Mouse (Mus musculus): ENCODE measurements around the gene Il9. TPM values are rescaled to one million over a fixed set of nuclear protein-coding genes. Genes with fewer than 3 reads are reported as not detected.
A peak's percentile ranks its signal among the peaks of the same experiment; 100 is the strongest.

Il9 gene
- polyA plus RNA-seq, 1 experiment: not detected

DNA sequence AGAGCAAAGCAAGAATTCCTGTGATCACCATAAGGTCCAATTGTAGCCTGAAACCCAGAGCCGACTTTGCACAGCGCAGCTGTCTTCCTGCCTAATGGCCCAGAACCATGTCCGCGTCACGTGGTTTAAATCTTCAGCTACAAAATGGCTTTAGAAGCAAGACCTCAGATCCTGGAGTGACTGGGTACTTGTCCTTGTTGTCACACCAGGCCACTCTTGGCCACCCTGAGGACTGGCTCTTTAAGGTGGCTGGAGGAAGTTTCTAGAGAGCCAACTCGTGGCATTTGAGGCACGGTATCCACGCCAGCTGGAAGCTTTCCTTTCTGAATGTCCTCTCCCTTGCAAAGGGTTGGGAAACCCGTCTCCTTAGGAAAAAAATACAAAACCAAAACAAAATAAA lies 10.1 kb downstream of the Il9 start:
- no peak overlapping the region for H3K4me2 ChIP-seq (ENCODE audit: low read depth)
- H3K27me3 ChIP-seq (ENCODE audit: control insufficient read depth, insufficient read depth, insufficient read length): peaks cover 7% of the 10 kb centered on the region
- H3K79me2 ChIP-seq (ENCODE audit: control insufficient read depth, insufficient read depth): no peaks in the 10 kb centered on the region
- peak in 1 of 3 experiments; percentile 28 for TF ChIP-seq MYOD1 (IDR thresholded peaks at IDR 0.05; ENCODE audit: control insufficient read depth in 1 of 3, insufficient read length in 2 of 3, low read depth in 2 of 3)
- no peak for TF ChIP-seq POLR2A (IDR thresholded peaks at IDR 0.05; ENCODE audit: insufficient read length, low read depth)
- no peak overlapping the region for H3K4me3 ChIP-seq
- no peak overlapping the region for H3ac ChIP-seq (ENCODE audit: control insufficient read depth, insufficient read length)
- H3K36me3 ChIP-seq (ENCODE audit: control insufficient read depth, insufficient read depth): no peaks in the 10 kb centered on the region

DNA sequence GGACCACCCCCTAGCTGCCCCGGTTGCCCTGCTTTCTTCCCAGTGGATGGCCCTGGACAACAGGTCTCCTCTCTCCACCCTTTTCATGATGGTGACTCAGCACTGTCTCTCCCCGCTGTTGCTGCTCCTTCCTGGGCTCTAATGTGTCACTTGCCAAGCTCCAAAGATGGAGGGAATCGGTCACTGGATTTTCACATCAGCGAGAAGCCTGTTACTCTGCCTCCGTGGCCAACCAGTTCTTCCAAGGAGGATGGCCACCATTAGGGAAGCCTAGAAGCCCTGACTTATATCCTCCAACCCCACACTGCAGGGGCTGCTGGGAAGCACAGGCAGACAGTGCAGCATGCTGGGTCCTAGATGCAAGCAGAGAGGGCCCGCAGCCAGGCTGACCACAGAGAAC lies 10.8 kb downstream of the Il9 start:
- Histone ChIP-seq H3K4me3 (no peak overlapping the region), H3K27me3 (ENCODE audit: control insufficient read depth, insufficient read depth, insufficient read length) (peaks cover 7% of the 10 kb centered on the region), H3K36me3 (ENCODE audit: control insufficient read depth, insufficient read depth) (no peaks in the 10 kb centered on the region), H3K4me2 (ENCODE audit: low read depth) (no peak overlapping the region), H3ac (ENCODE audit: control insufficient read depth, insufficient read length) (no peak overlapping the region), H3K79me2 (ENCODE audit: control insufficient read depth, insufficient read depth) (no peaks in the 10 kb centered on the region)
- no peak for TF ChIP-seq POLR2AphosphoS2 (IDR thresholded peaks at IDR 0.05; ENCODE audit: insufficient read length, low read depth)

DNA sequence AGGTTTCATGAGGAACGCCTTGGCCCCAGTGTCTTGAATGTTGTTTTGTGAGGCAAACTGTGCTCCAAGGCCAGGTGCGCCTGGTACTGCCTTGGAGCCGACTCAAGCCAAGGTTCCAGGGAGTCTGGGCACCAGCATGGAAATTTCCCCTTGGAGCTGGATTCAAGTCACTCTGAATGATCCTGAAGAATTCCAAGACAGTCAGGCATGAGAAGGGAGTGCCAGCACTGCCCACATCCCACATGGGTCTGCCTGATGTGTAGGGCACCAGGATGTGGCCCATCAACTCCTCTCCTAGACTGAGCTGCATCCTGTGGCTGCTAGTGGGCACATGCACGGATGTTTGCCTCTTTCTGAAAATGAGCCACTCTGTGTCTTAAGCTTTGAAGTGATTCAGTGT lies 13.5 kb downstream of the Il9 start:
- H3ac ChIP-seq (ENCODE audit: control insufficient read depth, insufficient read length): no peak overlapping the region
- no peaks in the 10 kb centered on the region for H3K36me3 ChIP-seq (ENCODE audit: control insufficient read depth, insufficient read depth)
- TF ChIP-seq TCF12 (IDR thresholded peaks at IDR 0.05; ENCODE audit: insufficient read depth, poor library complexity, severe bottlenecking) (no peak), MYOD1 (IDR thresholded peaks at IDR 0.05; ENCODE audit: control insufficient read depth in 1 of 3, insufficient read length in 2 of 3, low read depth in 2 of 3) (no peak), E2F4 (IDR thresholded peaks at IDR 0.05; ENCODE audit: insufficient read depth) (no peak), MAX (IDR thresholded peaks at IDR 0.05; ENCODE audit: low read depth) (no peak), REST (IDR thresholded peaks at IDR 0.05; ENCODE audit: insufficient read depth, insufficient read length) (no peak), CEBPB (IDR thresholded peaks at IDR 0.05; ENCODE audit: insufficient read depth, poor library complexity, severe bottlenecking) (no peak), POLR2A (IDR thresholded peaks at IDR 0.05; ENCODE audit: insufficient read length, low read depth) (no peak), TCF3 (IDR thresholded peaks at IDR 0.05; ENCODE audit: insufficient read length, low read depth) (no peak), MYOG (IDR thresholded peaks at IDR 0.05; ENCODE audit: control insufficient read depth in 1 of 3, insufficient read depth in 1 of 3, insufficient read length in 2 of 3, low read depth in 2 of 3) (no peak), POLR2AphosphoS2 (IDR thresholded peaks at IDR 0.05; ENCODE audit: insufficient read length, low read depth) (no peak)
- no peaks in the 10 kb centered on the region for H3K79me2 ChIP-seq (ENCODE audit: control insufficient read depth, insufficient read depth)
- no peak overlapping the region for H3K4me2 ChIP-seq (ENCODE audit: low read depth)
- H3K4me3 ChIP-seq: no peak overlapping the region
- H3K27me3 ChIP-seq (ENCODE audit: control insufficient read depth, insufficient read depth, insufficient read length): peaks cover 13% of the 10 kb centered on the region

DNA sequence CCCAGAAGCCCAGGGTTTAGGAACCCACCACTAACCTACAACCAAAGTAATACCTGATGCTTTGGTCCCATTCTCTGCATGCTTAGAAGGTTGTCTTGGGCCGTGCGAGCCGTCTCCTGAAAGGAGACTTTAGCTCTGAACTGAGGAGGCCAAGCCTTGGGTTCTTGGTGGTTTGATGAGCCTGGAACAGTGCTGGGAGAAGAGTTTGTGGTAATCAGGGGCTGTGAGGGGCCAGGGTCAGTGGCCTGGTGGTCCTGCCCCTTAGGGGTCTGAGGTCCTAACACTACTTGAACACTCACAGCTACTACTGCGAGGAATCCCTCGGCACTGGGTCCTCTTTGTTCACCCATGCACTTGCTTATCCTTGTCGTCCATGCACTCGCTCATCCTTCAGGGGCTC lies 14.3 kb downstream of the Il9 start:
- TF ChIP-seq POLR2AphosphoS2 (IDR thresholded peaks at IDR 0.05; ENCODE audit: insufficient read length, low read depth) (no peak), MAX (IDR thresholded peaks at IDR 0.05; ENCODE audit: low read depth) (no peak), SRF (IDR thresholded peaks at IDR 0.05; ENCODE audit: control insufficient read depth, insufficient read length, low read depth) (no peak), CEBPB (IDR thresholded peaks at IDR 0.05; ENCODE audit: insufficient read depth, poor library complexity, severe bottlenecking) (no peak)

DNA sequence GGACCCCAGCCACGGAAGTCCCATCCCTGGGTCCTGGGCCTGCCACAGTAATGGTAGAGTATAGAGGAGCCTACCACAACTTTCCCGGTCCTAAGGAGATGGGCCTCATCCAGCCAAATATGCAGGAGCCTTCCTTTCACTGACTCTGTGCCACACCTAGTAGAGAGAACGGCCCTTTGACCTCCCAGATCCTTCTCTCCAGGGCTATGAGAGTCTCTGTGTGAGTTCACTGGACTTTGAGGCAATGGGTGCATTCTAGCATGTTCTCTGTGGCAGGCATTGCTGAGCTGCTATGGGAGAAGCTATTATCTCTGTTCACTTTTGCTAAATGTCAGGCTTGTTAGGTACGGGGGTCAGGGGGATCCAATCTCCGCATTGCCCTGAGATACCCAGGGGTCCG lies 18.3 kb downstream of the Il9 start:
- Histone ChIP-seq H3ac (ENCODE audit: control insufficient read depth, insufficient read length) (no peak overlapping the region), H3K27me3 (ENCODE audit: control insufficient read depth, insufficient read depth, insufficient read length) (peaks cover 13% of the 10 kb centered on the region), H3K79me2 (ENCODE audit: control insufficient read depth, insufficient read depth) (no peaks in the 10 kb centered on the region), H3K36me3 (ENCODE audit: control insufficient read depth, insufficient read depth) (no peaks in the 10 kb centered on the region), H3K4me2 (ENCODE audit: low read depth) (no peak overlapping the region), H3K4me3 (no peak overlapping the region)
- no peak for TF ChIP-seq TCF3 (IDR thresholded peaks at IDR 0.05; ENCODE audit: insufficient read length, low read depth)
- TF ChIP-seq MYOD1 (IDR thresholded peaks at IDR 0.05; ENCODE audit: control insufficient read depth in 1 of 3, insufficient read length in 2 of 3, low read depth in 2 of 3): no peak
- no peak for TF ChIP-seq SRF (IDR thresholded peaks at IDR 0.05; ENCODE audit: control insufficient read depth, insufficient read length, low read depth)
- no peak for TF ChIP-seq E2F4 (IDR thresholded peaks at IDR 0.05; ENCODE audit: insufficient read depth)
- TF ChIP-seq TCF12 (IDR thresholded peaks at IDR 0.05; ENCODE audit: insufficient read depth, poor library complexity, severe bottlenecking): no peak
- TF ChIP-seq REST (IDR thresholded peaks at IDR 0.05; ENCODE audit: insufficient read depth, insufficient read length): no peak
- TF ChIP-seq USF1 (IDR thresholded peaks at IDR 0.05; ENCODE audit: low read depth): no peak
- no peak for TF ChIP-seq CEBPB (IDR thresholded peaks at IDR 0.05; ENCODE audit: insufficient read depth, poor library complexity, severe bottlenecking)
- no peak for TF ChIP-seq POLR2AphosphoS2 (IDR thresholded peaks at IDR 0.05; ENCODE audit: insufficient read length, low read depth)
- no peak for TF ChIP-seq MAX (IDR thresholded peaks at IDR 0.05; ENCODE audit: low read depth)
- no peak for TF ChIP-seq MYOG (IDR thresholded peaks at IDR 0.05; ENCODE audit: control insufficient read depth in 1 of 3, insufficient read depth in 1 of 3, insufficient read length in 2 of 3, low read depth in 2 of 3)

More for the DNA sequence above, 14.3 kb downstream of the Il9 start:
- H3K4me2 ChIP-seq (ENCODE audit: low read depth): no peak overlapping the region
- peaks cover 13% of the 10 kb centered on the region for H3K27me3 ChIP-seq (ENCODE audit: control insufficient read depth, insufficient read depth, insufficient read length)
- no peak overlapping the region for H3ac ChIP-seq (ENCODE audit: control insufficient read depth, insufficient read length)
- no peaks in the 10 kb centered on the region for H3K79me2 ChIP-seq (ENCODE audit: control insufficient read depth, insufficient read depth)
- H3K36me3 ChIP-seq (ENCODE audit: control insufficient read depth, insufficient read depth): no peaks in the 10 kb centered on the region
- H3K4me3 ChIP-seq: no peak overlapping the region

DNA sequence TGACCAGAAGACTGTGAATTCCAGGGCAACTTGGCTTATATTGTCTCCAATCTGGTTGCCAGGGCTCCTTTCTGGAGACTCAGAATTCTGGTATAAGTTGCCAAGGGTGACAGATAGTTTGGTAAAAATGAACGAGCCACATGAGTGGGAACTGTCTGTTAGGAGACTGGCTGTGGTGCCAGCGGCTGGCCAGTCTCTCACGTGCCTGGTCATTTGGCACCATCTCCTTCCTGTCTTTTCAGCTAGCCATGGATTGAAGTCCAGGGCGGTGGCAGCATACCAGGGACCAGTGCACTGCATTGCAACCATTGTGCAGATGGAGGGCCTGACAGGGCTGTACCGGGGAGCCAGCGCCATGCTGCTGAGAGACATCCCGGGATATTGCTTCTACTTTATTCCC lies 18.8 kb downstream of the Il9 start:
- no peak overlapping the region for H3ac ChIP-seq (ENCODE audit: control insufficient read depth, insufficient read length)
- TF ChIP-seq POLR2A (IDR thresholded peaks at IDR 0.05; ENCODE audit: insufficient read length, low read depth): no peak
- no peak for TF ChIP-seq MYOD1 (IDR thresholded peaks at IDR 0.05; ENCODE audit: control insufficient read depth in 1 of 3, insufficient read length in 2 of 3, low read depth in 2 of 3)
- TF ChIP-seq TCF12 (IDR thresholded peaks at IDR 0.05; ENCODE audit: insufficient read depth, poor library complexity, severe bottlenecking): no peak
- no peak for TF ChIP-seq USF1 (IDR thresholded peaks at IDR 0.05; ENCODE audit: low read depth)
- TF ChIP-seq REST (IDR thresholded peaks at IDR 0.05; ENCODE audit: insufficient read depth, insufficient read length): no peak
- TF ChIP-seq CEBPB (IDR thresholded peaks at IDR 0.05; ENCODE audit: insufficient read depth, poor library complexity, severe bottlenecking): no peak
- TF ChIP-seq E2F4 (IDR thresholded peaks at IDR 0.05; ENCODE audit: insufficient read depth): no peak
- TF ChIP-seq TCF3 (IDR thresholded peaks at IDR 0.05; ENCODE audit: insufficient read length, low read depth): no peak
- TF ChIP-seq POLR2AphosphoS2 (IDR thresholded peaks at IDR 0.05; ENCODE audit: insufficient read length, low read depth): no peak
- TF ChIP-seq MYOG (IDR thresholded peaks at IDR 0.05; ENCODE audit: control insufficient read depth in 1 of 3, insufficient read depth in 1 of 3, insufficient read length in 2 of 3, low read depth in 2 of 3): no peak
- TF ChIP-seq MAX (IDR thresholded peaks at IDR 0.05; ENCODE audit: low read depth): no peak
- no peak for TF ChIP-seq SRF (IDR thresholded peaks at IDR 0.05; ENCODE audit: control insufficient read depth, insufficient read length, low read depth)
- no peak overlapping the region for H3K4me2 ChIP-seq (ENCODE audit: low read depth)
- H3K79me2 ChIP-seq (ENCODE audit: control insufficient read depth, insufficient read depth): no peaks in the 10 kb centered on the region
- peaks cover 12% of the 10 kb centered on the region for H3K27me3 ChIP-seq (ENCODE audit: control insufficient read depth, insufficient read depth, insufficient read length)
- no peaks in the 10 kb centered on the region for H3K36me3 ChIP-seq (ENCODE audit: control insufficient read depth, insufficient read depth)
- H3K4me3 ChIP-seq: no peak overlapping the region
